Mouse (Mus musculus) embryonic stem cell, embryonic (primary cell): ENCODE measurements around the gene Klhl25.

Experiments used
- CTCF ChIA-PET, 4 experiments: fragments of 300-600 bp in 2 of 4; fragments of 350-600 bp in 2 of 4; sonication (Branson Sonifier 250); formaldehyde crosslinking; loops; one replicate each; lab custom pipeline; 2022; ENCODE audit warnings: inconsistent platforms in 2 of 4; lab: Charles Lee
- POLR2A ChIA-PET, 4 experiments: fragments of 300-600 bp in 2 of 4; fragments of 350-600 bp in 2 of 4; sonication (Branson Sonifier 250); formaldehyde crosslinking; loops; one replicate each; lab custom pipeline; 2022; ENCODE audit warnings: antibody characterized with exemption in 4 of 4, inconsistent platforms in 1 of 4; lab: Charles Lee

The Klhl25 gene

DNA sequence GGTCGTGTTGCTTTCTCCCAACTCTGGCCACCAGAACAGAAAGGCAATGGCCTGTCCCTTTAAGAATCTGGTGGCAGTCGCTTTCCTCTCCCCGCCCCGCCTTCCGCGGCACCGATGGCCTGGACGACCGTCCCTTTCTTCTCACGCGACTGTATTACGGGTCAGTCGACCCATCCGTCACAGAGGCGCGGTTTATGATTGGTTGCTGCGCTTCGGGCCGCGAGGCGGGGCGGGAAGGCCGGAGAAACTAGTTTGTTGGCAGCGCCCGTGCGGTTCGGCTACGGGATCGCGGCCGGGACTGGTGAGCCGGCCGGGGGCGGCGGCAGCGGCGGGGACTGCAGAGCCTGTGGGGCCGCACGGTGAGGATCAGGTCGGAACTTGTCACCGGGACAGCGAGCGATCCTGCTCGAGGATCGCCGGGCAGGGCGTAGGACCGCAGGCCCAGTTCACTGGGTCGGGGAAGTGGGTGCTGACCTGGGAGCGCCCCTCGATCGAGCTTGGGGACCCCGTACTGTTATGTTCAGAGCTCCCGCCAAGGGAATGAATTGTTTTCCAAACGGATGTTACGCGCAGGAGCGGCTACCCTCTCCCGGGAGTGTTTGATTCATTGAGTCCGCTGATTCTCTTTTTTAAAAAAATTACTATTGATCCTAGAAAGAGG lies at the start of gene Klhl25:
TSS of gene Klhl25 (plus strand) at position 196 of the 661 bp plus-strand sequence.
- ChIA-PET POLR2A (interaction anchor here in 3 of 4 experiments (0.5 to 2.9 kb wide), 14 partner anchors 8 to 392 kb away, joined by 3 to 19 read pairs (median 4); no protein-coding TSS in a partner anchor), CTCF (interaction anchor here in 2 of 4 experiments (1.1 to 1.6 kb wide), 3 partner anchors 18 to 32 kb away, joined by 3 to 4 read pairs (median 3); no protein-coding TSS in a partner anchor)

DNA sequence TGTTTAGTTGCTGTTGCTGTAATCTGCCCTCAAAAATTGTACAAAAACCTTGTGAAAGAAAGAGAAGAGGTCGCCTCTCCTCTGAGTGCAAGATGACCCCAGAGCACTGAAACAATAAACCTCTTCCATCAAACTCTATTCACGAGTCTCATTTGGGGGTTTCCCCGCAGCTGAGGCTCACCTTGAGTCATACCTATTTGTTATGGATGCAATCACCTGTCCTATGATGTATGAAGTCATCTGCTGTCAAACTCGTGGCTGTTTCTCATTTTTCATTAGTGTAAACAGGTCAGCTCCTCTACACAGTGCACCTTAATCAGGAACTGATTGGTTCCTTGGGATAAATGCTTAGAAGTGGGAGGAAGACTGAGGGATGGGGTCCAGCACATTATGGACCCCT lies 47.6 kb upstream of the Klhl25 start:
- ChIA-PET POLR2A (interaction anchor here in 3 of 4 experiments (1.0 to 4.7 kb wide), 10 partner anchors 11 to 27 kb away, joined by 3 to 28 read pairs (median 10); no protein-coding TSS in a partner anchor), CTCF (interaction anchor here in 2 of 4 experiments (1.7 to 2.1 kb wide), 2 partner anchors 27 to 45 kb away, joined by 6 to 7 read pairs; no protein-coding TSS in a partner anchor)

DNA sequence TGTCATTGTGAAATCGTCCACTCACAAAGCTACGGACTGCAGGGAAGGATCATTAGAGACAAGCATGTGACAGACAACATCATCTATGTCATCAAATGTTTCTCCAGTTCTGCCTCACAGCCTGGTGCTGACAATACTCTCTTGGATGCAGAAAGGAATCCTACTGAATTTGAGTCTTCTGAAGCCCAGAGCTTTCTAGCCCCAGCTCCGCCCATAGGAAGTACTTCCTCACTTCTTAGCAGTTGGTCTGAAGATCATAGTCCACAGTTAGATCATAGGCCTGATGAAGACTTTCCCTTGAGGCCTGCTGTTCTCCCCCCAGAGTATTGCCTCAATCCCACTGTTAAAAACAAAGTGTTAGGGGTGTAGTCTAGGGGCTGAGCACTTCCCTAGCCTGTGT lies 47.1 kb upstream of the Klhl25 start:
- CTCF ChIA-PET: interaction anchor here in 2 of 4 experiments (0.8 to 2.1 kb wide), 4 partner anchors 20 to 45 kb away, joined by 3 to 8 read pairs (median 6); no protein-coding TSS in a partner anchor
- POLR2A ChIA-PET: interaction anchor here (0.6 to 4.7 kb wide), 26 partner anchors 8 to 1879 kb away, joined by 3 to 28 read pairs (median 5); no protein-coding TSS in a partner anchor

DNA sequence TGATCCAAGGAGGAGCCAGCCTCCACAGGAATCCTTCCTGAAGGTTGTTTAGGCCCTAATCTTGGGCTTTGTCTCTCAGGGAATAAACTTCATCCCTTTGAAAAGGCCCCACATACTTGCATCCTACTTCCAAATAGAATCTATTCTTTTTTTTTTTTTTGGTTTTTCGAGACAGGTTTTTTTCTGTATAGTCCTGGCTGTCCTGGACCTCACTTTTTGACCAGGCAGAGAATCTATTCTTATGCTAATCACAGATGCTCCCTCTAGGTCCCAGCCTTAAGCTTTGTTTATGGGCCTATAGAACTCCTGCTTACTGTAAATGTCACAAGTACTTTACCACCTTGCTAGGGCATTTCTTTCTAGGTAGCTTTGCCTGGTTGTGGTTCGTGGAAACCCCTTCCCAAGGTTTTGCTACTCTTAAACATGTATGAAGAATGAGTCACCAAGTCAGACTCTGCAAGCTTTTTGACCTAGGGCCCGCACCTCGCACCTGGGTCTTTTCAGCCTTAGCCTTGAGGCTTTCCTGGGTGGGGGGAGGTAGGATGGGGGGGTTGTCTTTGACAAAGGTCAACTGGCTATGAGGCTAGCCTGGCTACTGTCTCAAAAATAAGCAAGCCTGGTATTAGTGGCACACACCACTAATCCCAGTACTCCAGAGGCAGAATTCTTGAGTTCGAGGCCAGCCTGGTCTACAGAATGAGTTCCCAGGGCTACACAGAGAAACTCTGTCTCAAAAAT lies 46.3 kb upstream of the Klhl25 start:
- POLR2A ChIA-PET: interaction anchor here (0.6 to 4.7 kb wide), 35 partner anchors 8 to 1878 kb away, joined by 3 to 28 read pairs (median 4); partner anchors contain the start of gene Klhl25 (in 1 of the 4)
- CTCF ChIA-PET: interaction anchor here in 2 of 4 experiments (0.6 to 2.1 kb wide), 5 partner anchors 16 to 46 kb away, joined by 3 to 8 read pairs (median 6); no protein-coding TSS in a partner anchor

DNA sequence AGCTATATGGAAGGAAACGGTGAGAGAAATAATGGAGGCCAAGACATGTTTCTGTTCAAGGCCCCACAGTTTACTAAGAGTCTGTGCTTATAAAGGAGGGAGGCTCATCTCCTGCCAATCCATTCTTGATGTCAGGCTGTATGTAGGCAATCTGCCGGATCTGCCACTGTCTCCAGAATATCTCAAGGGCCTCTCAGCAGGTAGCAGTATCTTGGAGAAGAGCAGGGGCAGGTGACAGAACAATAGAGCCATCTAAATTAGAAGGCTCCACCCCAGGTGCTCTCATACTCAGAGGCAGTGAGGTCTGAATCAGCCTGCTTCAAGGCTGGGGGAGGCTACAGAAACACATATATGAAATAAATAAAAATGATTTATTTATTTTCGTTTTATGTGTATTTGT lies 45.2 kb upstream of the Klhl25 start:
- ChIA-PET CTCF (no interaction called here), POLR2A (interaction anchor here in 3 of 4 experiments (0.6 to 4.7 kb wide), 10 partner anchors 13 to 385 kb away, joined by 3 to 28 read pairs (median 6); partner anchors contain the start of gene Klhl25 (in 1 of the 3))

DNA sequence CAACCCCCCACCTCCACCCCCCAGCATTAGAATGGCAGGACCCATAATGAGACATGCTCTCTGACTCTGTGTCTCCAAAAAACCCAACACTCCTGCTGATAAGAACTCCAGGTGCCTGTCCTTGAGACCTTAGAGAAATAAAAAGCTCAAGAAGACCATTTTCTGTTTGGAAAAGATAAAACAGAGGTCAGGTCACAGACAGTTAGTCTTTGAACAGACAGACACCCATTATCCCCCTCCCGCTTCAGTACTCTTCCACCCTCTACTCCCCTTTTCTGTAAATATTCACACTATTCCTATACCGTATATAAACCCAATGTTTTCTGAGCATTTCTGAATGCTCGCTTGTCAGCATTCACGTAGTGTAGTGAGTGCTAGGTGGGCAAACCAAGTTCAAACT lies 41.9 kb upstream of the Klhl25 start:
- ChIA-PET CTCF (interaction anchor here in 1 of 4 experiments (0.8 kb wide), 1 partner anchor 22 kb away, joined by 3 read pairs; no protein-coding TSS in a partner anchor), POLR2A (interaction anchor here in 2 of 4 experiments (0.7 to 2.9 kb wide), 8 partner anchors 10 to 28 kb away, joined by 3 to 12 read pairs (median 3); no protein-coding TSS in a partner anchor)

DNA sequence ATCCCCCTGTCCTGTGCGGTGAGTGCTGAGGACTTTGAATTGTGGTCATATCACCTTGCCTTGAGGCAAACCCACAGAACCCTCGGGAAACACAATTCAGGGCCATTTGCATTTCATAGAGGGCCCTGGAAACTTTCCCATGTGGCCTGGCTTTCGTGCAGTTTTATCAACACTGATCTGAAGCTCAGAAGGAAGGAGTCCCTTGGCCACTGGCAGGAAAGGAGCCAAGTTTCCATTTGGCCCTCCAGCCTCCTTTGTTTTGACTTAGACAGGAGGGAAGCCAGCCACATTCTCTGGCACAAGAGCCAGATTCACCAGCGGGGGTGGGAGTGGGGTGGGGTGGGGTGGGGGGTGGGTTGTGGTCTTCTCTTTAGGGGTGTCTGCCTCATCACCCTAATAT lies 41.4 kb upstream of the Klhl25 start:
- ChIA-PET CTCF (interaction anchor here in 2 of 4 experiments (0.6 to 0.8 kb wide), 2 partner anchors 21 to 73 kb away, joined by 3 to 4 read pairs; no protein-coding TSS in a partner anchor), POLR2A (interaction anchor here in 2 of 4 experiments (0.6 to 2.9 kb wide), 8 partner anchors 10 to 29 kb away, joined by 3 to 12 read pairs (median 3); no protein-coding TSS in a partner anchor)

DNA sequence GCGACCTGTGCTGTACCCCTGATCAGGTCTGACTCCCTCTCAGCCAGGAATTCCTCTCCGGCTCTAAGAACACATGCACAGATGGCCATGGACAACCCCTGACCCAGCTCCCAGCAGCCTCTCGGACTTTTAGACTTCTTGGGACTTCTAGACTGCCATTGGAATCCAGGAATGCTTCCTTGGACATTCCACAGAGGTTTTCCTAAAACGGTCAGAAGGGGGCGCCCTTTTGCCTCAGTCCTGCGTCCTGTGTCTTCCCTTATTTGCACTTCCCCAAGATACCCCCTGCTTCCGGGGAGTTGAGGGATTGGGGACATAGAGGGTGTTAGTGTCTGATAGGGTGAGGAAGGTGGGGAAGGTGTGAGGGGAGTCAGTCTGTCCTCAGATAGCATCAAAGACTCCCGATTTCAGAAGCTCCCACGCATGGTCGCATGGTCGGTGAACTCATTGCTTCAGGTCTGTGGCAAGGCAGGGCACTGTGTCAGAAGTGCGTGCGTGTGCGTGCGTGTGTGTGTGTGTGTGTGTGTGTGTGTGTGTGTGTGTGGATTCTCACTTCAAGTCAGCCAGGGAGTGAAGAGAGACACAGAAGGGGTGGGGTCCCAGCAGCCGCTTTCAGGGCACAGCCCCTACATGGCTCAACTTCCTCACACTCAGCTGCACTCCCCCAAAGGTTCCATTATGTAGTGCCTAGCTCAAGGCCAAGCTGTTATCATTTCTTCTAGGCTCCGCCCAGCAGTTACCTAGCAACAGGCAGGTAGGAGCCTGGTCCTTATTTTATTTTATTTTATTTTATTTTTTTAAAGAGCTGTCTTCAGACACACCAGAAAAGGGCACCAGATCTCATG lies 40.4 kb upstream of the Klhl25 start:
- POLR2A ChIA-PET: interaction anchor here in 3 of 4 experiments (0.6 to 2.9 kb wide), 8 partner anchors 10 to 1372 kb away, joined by 3 to 17 read pairs (median 5); no protein-coding TSS in a partner anchor
- CTCF ChIA-PET: interaction anchor here in 2 of 4 experiments (0.6 to 1.0 kb wide), 11 partner anchors 10 to 1290 kb away, joined by 3 to 7 read pairs (median 3); no protein-coding TSS in a partner anchor

DNA sequence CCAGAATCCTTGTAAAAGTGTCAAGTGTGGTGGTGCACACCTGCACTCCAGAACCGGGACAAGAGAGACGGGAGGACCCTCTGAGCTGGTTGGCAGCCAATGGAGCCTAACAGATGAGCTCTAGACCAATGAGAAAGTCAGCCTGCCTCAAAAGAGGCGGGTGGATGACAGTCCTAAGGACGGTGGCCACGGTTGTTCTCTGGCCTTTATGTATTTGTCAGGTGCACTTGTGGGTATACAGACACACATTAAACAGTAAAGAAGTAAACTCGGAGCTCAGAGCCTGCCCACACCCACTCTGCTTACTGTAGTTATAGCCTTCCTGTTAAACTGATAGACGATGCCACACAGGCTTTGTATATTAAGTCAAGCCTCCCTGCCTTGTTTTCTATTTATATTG lies 27.4 kb upstream of the Klhl25 start:
- ChIA-PET CTCF (interaction anchor here in 2 of 4 experiments (0.5 to 2.1 kb wide), 6 partner anchors 9 to 75 kb away, joined by 3 to 8 read pairs (median 4); no protein-coding TSS in a partner anchor), POLR2A (interaction anchor here in 3 of 4 experiments (0.6 to 2.9 kb wide), 15 partner anchors 11 to 53 kb away, joined by 3 to 18 read pairs (median 4); partner anchors contain the start of gene Klhl25 (in 1 of the 3))

DNA sequence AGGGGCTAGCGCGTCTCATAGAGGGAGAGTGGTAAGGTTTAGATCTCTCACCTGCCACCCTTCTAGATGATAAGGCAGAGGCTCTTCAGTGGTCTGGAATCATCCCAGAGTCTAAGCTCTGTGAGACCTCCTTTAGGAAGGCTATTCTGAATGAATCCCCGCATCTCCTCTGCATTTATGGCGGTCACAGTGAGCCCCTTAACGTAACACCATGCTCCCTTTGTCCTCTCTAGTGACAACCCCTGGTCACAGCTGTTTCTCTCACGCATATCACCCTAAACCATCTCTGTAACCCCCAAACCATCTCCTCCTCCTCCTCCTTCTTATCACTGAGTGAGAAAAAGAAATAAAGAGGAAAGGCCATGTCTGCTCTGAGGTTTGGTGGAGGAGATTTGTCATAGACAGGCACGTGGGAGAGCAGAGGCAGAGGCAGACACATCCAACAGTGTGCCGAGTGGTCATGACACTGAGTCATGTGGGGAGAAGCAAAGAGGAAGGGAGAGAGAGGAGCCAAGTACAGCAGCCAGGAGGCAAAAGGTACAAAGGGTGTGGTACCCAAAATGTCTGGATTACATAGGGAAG lies 25.9 kb upstream of the Klhl25 start:
- ChIA-PET POLR2A (interaction anchor here in 3 of 4 experiments (0.6 to 2.9 kb wide), 12 partner anchors 8 to 74 kb away, joined by 3 to 18 read pairs (median 5); partner anchors contain the start of gene Klhl25 (in 1 of the 3)), CTCF (interaction anchor here in 1 of 4 experiments (1.7 to 2.1 kb wide), 2 partner anchors 20 to 76 kb away, joined by 4 to 8 read pairs; no protein-coding TSS in a partner anchor)

DNA sequence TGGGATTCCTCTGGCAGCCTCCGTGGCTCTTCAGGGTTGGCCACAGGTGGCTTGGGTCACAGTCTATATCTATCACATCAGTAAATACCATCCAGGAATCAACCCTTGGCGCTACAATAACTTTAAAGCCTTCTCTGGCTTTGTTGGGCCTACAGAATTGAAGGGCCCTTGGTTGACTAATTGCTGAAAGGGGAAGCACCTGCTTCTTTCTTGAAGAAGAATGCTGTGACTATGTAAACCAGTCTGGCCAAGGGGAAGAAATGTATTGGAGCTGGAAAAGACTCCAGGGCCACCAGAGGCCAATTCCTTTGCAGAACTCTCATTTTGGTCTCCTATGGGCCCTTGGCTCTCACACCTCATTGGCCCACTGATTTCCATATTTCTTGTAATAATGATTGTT lies 25.0 kb upstream of the Klhl25 start:
- ChIA-PET CTCF (no interaction called here), POLR2A (interaction anchor here in 1 of 4 experiments (1.0 to 2.1 kb wide), 2 partner anchors 15 to 41 kb away, joined by 3 to 4 read pairs; no protein-coding TSS in a partner anchor)

DNA sequence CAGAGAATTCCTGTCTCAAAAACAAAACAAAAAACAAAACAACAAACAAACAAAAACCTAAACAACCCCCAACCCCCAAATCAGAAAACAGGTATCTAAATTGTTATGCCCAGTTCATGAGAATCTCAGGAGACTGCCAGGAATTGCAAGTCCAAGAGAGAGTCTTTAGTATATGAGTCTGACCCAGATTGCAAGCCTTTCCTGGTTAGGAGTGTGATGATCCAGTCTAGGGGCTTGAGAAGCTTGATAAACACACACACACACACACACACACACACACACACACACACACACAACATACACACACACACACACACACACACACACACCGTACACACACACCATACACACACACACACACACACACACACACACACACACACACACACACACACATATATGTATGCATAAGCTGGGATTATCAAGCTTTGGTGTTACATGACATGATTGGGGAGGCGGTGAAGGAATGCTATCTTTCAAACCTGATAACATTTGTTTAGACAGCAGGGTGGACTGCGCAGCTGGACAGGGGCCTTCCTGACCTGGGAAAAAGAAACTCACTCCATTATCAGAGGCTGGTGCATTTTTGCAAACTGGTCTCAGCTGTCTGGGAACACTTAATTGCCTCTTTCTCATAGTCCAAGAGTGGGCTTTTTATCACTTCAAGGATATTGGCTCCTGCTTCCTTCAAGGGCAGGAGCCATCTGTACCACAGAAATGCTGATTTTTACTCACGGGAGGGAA lies 21.6 kb upstream of the Klhl25 start:
- POLR2A ChIA-PET: interaction anchor here in 2 of 4 experiments (0.6 to 2.7 kb wide), 12 partner anchors 18 to 371 kb away, joined by 3 to 9 read pairs (median 4); partner anchors contain the start of genes Klhl25 (in 2 of the 2) and Akap13 (in 1 of the 2)
- CTCF ChIA-PET: interaction anchor here in 3 of 4 experiments (0.5 to 1.8 kb wide), 7 partner anchors 16 to 623 kb away, joined by 3 to 11 read pairs (median 6); no protein-coding TSS in a partner anchor

DNA sequence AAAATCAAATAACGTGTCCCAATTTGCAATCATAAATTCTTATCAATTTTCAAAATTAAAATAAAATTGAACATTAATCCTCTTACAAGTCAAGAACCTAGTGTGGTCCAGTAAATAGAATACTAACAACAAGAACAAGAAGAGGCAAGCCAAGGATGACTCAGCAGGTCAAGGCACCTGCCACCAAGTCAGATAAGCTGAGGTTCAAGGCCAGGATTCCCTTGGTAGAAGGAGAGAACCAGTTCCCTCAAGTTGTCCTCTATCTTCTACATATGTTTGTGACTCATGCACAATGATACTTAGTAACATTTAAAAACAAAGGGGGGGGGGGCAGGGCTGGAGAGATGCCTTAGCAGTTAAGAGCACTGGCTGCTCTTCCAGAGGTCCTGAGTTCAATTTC lies 20.8 kb upstream of the Klhl25 start:
- POLR2A ChIA-PET: interaction anchor here in 3 of 4 experiments (0.6 to 2.7 kb wide), 26 partner anchors 17 to 372 kb away, joined by 3 to 9 read pairs (median 4); partner anchors contain the start of genes Klhl25 (in 2 of the 3) and Akap13 (in 1 of the 3)
- CTCF ChIA-PET: interaction anchor here (0.5 to 1.9 kb wide), 34 partner anchors 10 to 459 kb away, joined by 3 to 11 read pairs (median 4); no protein-coding TSS in a partner anchor

DNA sequence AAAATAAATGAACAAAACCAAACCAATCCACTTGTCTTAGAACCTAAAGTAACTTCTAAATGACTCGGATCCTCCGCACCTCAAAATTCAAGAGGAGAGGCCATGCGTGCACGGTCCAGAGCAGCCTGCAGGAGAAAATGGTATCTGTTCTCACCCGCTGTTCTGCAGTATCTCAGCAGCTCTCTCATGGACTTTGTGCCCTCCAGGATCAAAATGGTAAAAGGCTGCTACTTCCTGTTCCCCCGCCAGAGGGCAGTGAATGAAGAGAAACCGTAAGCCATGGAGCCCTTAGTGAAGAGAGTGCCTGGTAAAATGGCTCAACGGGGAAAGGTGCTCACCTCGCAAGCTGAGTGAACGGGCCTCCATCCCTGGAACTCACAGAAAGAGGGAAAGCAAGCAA lies 20.3 kb upstream of the Klhl25 start:
- ChIA-PET POLR2A (interaction anchor here in 3 of 4 experiments (0.6 to 2.7 kb wide), 28 partner anchors 16 to 372 kb away, joined by 3 to 9 read pairs (median 4); partner anchors contain the start of genes Klhl25 (in 2 of the 3) and Akap13 (in 1 of the 3)), CTCF (interaction anchor here (0.5 to 1.9 kb wide), 36 partner anchors 10 to 638 kb away, joined by 3 to 11 read pairs (median 4); no protein-coding TSS in a partner anchor)

DNA sequence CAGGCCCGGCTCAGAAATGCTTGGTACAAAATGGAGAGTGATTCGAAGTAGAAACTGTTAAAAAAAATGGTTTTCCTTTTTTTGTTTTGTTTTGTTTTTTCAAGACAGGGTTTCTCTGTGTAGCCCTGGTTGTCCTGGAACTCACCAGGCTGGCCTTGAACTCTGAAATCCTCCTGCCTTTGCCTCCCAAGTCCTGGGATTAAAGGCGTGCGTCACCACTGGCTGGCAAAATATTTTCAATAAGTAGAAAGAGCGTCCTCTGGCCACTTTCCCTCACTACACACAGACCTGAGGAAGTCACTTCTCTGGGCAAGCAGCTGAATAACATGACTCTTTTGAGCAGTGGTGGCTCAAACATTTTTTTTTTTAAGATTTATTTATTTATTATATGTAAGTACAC lies 19.6 kb upstream of the Klhl25 start:
- POLR2A ChIA-PET: interaction anchor here in 2 of 4 experiments (0.8 to 2.7 kb wide), 19 partner anchors 16 to 105 kb away, joined by 3 to 9 read pairs (median 4); partner anchors contain the start of gene Klhl25 (in 2 of the 2)
- CTCF ChIA-PET: interaction anchor here in 3 of 4 experiments (0.5 to 1.9 kb wide), 22 partner anchors 9 to 637 kb away, joined by 3 to 11 read pairs (median 4); no protein-coding TSS in a partner anchor
